Mouse (Mus musculus) skeletal muscle tissue, postnatal 0 days (tissue): ENCODE data around the gene Gsk3b. TPM values are rescaled to one million over a fixed set of nuclear protein-coding genes. Genes with fewer than 3 reads are reported as not detected.

Experiments
- polyA plus RNA-seq: library from polyadenylated mRNA; unstranded; fragments of >200 nt; fragmentation: Nextera tagmentation; extraction: Ambion mirVana; gene quantifications from 2 replicates; pipeline ENCODE4 v1.2.1, GENCODE M21; 2015

Gene Gsk3b
- polyA plus RNA-seq = 27.8 and 29.2 TPM in 2 replicates

GRCm38 (mm10) chr16:38088629-38089446, at the start of gene Gsk3b:
Gsk3b (plus strand) TSS chr16:38089001.

DNA sequence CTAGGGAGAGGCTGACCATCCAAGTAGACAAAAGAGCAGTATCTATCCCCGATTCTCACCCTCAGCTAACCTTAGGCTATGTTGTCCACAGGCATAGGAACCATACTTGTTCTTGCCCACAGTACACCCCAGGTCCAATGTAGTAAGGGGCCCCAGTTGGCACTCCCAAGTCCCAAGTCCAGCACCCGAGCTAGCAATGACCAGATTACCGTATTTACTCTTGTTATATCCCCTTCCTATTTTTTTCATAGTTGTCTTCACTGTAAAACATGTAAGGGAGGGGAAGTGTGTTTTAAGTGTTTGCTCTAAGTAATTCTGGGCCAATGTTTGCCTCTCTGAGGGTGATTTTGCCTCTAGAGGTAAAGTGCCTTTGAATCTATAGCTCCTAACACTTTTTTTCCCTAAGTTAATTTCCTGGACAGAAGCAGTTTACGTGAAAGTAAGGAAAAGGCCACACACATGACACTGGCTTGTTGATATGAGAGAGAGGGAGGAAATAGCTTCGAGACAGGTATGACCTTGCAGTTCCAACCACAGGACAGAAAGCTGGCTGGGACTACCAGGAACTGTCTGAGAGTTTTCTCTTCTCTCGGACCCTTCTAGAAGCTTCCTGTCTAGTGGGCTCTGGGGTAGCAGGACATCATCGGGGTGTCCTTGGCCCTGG, 206.0 kb downstream of the Gsk3b start, which contains the start of gene Nr1i2:
Gene Nr1i2 (minus strand): TSS at position 140 of the 664 bp plus-strand sequence.

Other genes with a start within 250 kb of the Gsk3b start
- 0.39 TPM in 1 of 2 replicates, not detected in the other for gene Gm36028, start 227.9 kb upstream of the Gsk3b start, polyA plus RNA-seq
- 22.8 and 28.7 TPM in 2 replicates for gene Lrrc58, start 220.6 kb upstream of the Gsk3b start, polyA plus RNA-seq
- 0.33 and 0.35 TPM in 2 replicates for gene Gpr156, start 172.5 kb upstream of the Gsk3b start, polyA plus RNA-seq
- gene Nr1i2, start 205.8 kb downstream of the Gsk3b start, polyA plus RNA-seq = not detected in 2 replicates